Mouse (Mus musculus): ENCODE results near the gene Ube2d3. TPM values are rescaled to one million over a fixed set of nuclear protein-coding genes. Genes with fewer than 3 reads are reported as not detected.
A peak's percentile ranks its signal among the peaks of the same experiment; 100 is the strongest.

The Ube2d3 gene
- polyA plus RNA-seq, 1 experiment from 2014 or later = 512 TPM

DNA sequence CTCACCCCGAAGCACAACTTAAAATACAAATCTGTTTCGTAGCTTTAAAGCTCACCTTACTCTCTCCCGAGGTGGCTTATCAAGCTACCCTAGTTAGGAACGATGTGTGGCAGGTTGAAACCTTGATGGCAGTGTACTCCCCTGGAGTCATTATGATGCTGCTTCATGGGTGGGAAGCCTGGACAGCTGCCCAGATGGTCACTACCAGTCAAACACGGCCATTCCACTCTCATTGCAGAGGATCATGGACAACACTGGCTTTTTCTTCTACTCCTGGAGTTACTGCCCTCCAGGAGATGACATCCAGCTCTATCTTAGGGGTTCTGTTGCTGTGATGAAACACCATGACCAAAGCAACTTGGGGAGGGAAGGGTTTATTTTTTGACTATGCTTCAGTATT, 65.2 kb downstream of the Ube2d3 start:
- no peaks in the 10 kb centered on the region for H3K4me1 ChIP-seq
- H3K36me3 ChIP-seq = no peaks in the 10 kb centered on the region
- H3K27ac ChIP-seq = no peak overlapping the region
- no peak overlapping the region for H3K9ac ChIP-seq
- H3K9me3 ChIP-seq (replicated peaks) = no peaks in the 10 kb centered on the region
- no peak for ATAC-seq (replicated peaks; ENCODE audit: low FRiP score)
- no peak overlapping the region for H3K4me3 ChIP-seq (replicated peaks)
- H3K27me3 ChIP-seq = no peaks in the 10 kb centered on the region
- H3K4me2 ChIP-seq = no peak overlapping the region
- WGBS = 82% methylated on average over 5 of the region's 5 CpGs

DNA sequence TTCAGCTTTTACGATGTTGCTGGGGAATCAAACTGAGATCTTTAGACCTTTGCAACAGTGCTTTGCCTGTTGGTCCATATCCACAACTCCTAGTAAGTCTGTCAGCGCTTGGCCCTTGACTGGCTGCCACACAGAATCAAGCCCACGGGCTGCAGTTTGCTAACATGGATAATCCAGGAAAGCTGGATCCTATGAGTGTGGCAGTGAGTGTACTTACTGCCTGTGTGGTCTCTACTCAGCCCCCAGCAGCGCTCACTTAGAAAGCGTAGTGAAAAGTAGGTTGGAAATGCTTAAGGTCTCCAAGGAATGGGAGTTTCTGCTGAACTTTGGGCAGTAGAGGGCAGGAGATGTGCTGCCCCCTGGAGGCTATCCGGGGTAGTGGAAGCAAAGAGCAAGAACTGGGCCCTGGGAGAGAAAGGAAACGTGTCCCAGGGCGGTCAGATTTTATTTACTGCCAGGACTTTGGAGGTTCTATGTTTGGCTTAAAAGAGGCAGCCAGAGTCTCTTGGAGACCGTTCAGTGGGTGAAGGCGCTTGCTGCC, 67.5 kb downstream of the Ube2d3 start:
- no peaks in the 10 kb centered on the region for H3K27me3 ChIP-seq
- H3K9ac ChIP-seq = no peak overlapping the region
- H3K4me3 ChIP-seq (replicated peaks) = no peak overlapping the region
- H3K36me3 ChIP-seq = no peaks in the 10 kb centered on the region
- WGBS = 63% methylated on average over 10 of the region's 10 CpGs
- no peaks in the 10 kb centered on the region for H3K4me1 ChIP-seq
- ATAC-seq (replicated peaks; ENCODE audit: low FRiP score) = no peak
- no peaks in the 10 kb centered on the region for H3K9me3 ChIP-seq (replicated peaks)
- no peak overlapping the region for H3K4me2 ChIP-seq
- H3K27ac ChIP-seq = no peak overlapping the region

DNA sequence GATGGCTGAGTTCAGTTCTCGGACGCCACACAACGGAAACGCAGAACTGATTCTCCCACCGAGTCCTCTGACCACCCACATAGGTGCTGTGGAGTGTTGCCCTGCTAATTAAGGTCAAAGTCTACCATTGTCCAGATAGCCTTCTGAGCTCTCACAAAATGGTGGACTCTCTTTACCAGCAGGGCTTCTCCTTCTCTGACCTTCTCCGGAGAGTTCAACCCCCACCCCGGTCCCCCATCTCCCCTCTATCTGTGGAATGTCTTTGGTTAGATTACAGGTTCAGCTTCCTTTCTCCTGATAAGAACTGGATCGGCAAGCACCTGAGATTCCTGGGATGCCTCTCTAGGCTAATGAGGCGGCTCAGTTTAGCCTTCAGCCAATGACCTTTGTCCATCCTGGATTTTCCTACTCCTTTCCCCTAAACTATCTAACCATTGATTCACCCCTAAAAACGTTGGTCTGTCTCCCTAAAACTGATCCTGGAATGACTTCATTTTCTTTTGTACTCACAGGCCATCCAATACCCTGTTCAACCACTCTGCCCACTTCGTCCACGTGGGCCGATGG, 68.0 kb downstream of the Ube2d3 start:
- no peak overlapping the region for H3K27ac ChIP-seq
- no peak overlapping the region for H3K4me2 ChIP-seq
- no peaks in the 10 kb centered on the region for H3K4me1 ChIP-seq
- 89% methylated on average over 13 of the region's 13 CpGs for WGBS
- H3K27me3 ChIP-seq = no peaks in the 10 kb centered on the region
- ATAC-seq (replicated peaks; ENCODE audit: low FRiP score) = no peak
- no peak overlapping the region for H3K9ac ChIP-seq
- H3K4me3 ChIP-seq (replicated peaks) = no peak overlapping the region
- H3K36me3 ChIP-seq = no peaks in the 10 kb centered on the region
- no peaks in the 10 kb centered on the region for H3K9me3 ChIP-seq (replicated peaks)

DNA sequence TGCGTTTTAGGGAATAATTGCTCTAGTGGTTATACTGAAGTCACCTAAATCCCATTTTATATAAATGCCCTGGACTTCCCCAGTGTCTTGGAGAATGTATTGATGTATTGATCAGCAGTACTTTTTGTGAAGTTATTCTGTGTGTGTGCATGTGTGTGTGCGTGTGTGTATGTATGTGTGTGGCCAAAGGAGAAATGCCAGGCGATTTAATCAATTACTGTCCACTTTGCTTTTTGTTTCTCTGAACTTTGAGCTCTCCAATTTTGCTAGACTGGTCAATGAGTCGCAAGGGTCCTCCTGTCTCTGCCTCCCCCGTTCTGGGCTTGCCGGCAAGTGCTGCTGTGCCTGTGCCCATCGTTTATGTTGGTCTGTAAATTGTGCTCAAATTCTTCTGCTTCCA, 69.6 kb downstream of the Ube2d3 start:
- Histone ChIP-seq H3K9ac (no peak overlapping the region), H3K4me1 (0 out of 2 replicates have a peak, but pooled peaks cover 2% of the 10 kb centered on the region), H3K4me2 (no peak overlapping the region), H3K9me3 (replicated peaks) (no peaks in the 10 kb centered on the region), H3K27me3 (no peaks in the 10 kb centered on the region), H3K27ac (no peak overlapping the region), H3K4me3 (replicated peaks) (no peak overlapping the region), H3K36me3 (no peaks in the 10 kb centered on the region)
- WGBS = 77% methylated on average over 7 of the region's 7 CpGs
- ATAC-seq (replicated peaks; ENCODE audit: low FRiP score) = no peak

DNA sequence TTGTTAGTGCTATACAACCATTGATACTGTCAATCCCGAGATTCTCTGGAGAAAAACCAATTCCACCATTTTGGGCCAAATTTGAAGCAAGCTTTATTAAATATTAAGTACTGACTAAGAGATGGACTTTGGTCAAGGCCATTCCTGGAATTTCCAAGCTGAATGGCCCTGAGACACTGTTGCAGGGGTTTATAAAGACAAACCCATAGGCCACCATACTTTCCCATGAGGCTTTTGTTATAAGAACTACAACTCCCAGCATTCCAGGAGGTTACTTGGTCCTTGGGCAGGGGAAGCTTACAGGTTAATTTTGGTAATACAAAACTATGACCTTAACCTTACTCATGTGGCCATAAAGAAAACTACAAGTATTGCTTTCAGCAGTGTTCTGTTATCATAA, 70.2 kb downstream of the Ube2d3 start:
- Histone ChIP-seq H3K4me3 (replicated peaks) (no peak overlapping the region), H3K27ac (no peak overlapping the region), H3K27me3 (no peaks in the 10 kb centered on the region), H3K4me1 (0 out of 2 replicates have a peak, but pooled peaks cover 2% of the 10 kb centered on the region), H3K4me2 (no peak overlapping the region), H3K36me3 (no peaks in the 10 kb centered on the region), H3K9me3 (replicated peaks) (no peaks in the 10 kb centered on the region), H3K9ac (no peak overlapping the region)
- 96% methylated on average over 1 of the region's 1 CpGs for whole genome bisulfite sequencing
- no peak for ATAC-seq (replicated peaks; ENCODE audit: low FRiP score)

DNA sequence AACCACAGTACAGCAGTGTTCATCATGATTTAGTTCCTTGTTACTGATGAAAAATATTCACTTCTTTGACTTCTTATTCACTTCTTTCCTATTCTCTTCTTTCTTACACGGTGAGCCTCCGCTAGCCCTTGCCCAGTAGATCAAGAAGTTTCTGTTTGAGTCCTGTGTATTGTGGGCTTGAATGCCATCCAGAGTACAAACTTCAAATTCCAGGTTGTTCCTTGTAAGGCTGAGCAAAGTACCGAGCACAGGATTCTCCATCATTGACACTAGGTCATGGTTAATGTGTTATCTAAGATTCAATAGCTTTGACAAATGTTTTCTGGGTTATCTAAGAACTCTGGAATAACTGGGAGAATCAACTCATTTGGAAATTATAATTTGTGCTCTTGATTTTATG, 72.4 kb downstream of the Ube2d3 start:
- ATAC-seq (replicated peaks; ENCODE audit: low FRiP score) = no peak

DNA sequence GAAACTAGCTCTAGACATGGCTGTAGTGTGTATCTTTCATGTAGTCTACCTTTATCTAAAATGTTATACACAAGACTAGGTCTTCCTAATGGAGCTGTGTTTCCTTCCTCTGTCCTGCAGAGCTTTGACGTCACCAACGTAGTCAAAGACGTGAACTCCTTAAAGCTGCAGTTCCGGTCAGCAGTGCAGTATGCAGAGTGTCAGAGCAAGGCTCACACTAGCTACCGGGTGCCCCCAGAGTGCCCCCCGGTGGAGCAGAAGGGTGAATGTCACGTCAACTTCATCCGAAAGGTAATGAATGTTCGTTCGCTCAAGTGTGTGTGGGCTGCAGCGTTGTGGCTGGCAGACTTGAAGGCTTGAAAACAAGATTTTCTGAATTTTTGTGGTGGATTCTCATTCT, 73.7 kb downstream of the Ube2d3 start:
- H3K4me3 ChIP-seq (replicated peaks) = no peak overlapping the region
- no peak overlapping the region for H3K4me2 ChIP-seq
- H3K27me3 ChIP-seq = no peaks in the 10 kb centered on the region
- 0 out of 2 replicates have a peak, but pooled peaks have one; percentile 68 for ATAC-seq (replicated peaks; ENCODE audit: low FRiP score)
- no peak overlapping the region for H3K9ac ChIP-seq
- 0 out of 2 replicates have a peak, but pooled peaks cover 2% of the 10 kb centered on the region for H3K4me1 ChIP-seq
- 33% methylated on average over 11 of the region's 11 CpGs for WGBS
- H3K27ac ChIP-seq = no peak overlapping the region
- H3K9me3 ChIP-seq (replicated peaks) = no peaks in the 10 kb centered on the region
- H3K36me3 ChIP-seq = no peaks in the 10 kb centered on the region

More for the DNA sequence above, 72.4 kb downstream of the Ube2d3 start:
- Histone ChIP-seq H3K27ac (no peak overlapping the region), H3K9me3 (replicated peaks) (no peaks in the 10 kb centered on the region), H3K4me2 (no peak overlapping the region), H3K4me3 (replicated peaks) (no peak overlapping the region), H3K4me1 (0 out of 2 replicates have a peak, but pooled peaks cover 2% of the 10 kb centered on the region), H3K36me3 (no peaks in the 10 kb centered on the region), H3K9ac (no peak overlapping the region), H3K27me3 (no peaks in the 10 kb centered on the region)
- WGBS = 87% methylated on average over 3 of the region's 3 CpGs

DNA sequence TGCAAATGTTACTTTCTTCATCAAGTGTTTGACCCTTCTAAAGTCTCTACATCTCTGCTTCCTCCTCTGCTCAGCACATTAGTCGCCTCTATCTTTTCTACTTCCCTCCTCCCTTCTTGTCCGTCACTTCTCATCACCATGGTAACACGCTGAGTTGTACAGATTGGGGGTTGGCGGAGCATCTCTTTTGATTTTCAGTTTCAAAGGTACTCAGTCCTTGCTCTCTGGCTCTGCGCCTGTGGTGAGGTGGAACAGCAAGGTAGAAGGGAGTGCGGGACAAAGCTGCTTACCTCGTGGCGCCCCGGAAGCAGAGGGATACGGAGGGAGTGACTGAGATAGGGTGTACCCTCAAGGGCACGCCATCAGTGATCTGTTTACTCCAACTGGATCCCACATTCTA, 75.3 kb downstream of the Ube2d3 start:
- no peak overlapping the region for H3K4me3 ChIP-seq (replicated peaks)
- 69% methylated on average over 11 of the region's 11 CpGs for WGBS
- ATAC-seq (replicated peaks; ENCODE audit: low FRiP score) = no peak
- 0 out of 2 replicates have a peak, but pooled peaks cover 2% of the 10 kb centered on the region for H3K4me1 ChIP-seq
- H3K9ac ChIP-seq = no peak overlapping the region
- H3K27me3 ChIP-seq = no peaks in the 10 kb centered on the region
- H3K36me3 ChIP-seq = no peaks in the 10 kb centered on the region
- no peak overlapping the region for H3K4me2 ChIP-seq
- no peak overlapping the region for H3K27ac ChIP-seq
- no peaks in the 10 kb centered on the region for H3K9me3 ChIP-seq (replicated peaks)

DNA sequence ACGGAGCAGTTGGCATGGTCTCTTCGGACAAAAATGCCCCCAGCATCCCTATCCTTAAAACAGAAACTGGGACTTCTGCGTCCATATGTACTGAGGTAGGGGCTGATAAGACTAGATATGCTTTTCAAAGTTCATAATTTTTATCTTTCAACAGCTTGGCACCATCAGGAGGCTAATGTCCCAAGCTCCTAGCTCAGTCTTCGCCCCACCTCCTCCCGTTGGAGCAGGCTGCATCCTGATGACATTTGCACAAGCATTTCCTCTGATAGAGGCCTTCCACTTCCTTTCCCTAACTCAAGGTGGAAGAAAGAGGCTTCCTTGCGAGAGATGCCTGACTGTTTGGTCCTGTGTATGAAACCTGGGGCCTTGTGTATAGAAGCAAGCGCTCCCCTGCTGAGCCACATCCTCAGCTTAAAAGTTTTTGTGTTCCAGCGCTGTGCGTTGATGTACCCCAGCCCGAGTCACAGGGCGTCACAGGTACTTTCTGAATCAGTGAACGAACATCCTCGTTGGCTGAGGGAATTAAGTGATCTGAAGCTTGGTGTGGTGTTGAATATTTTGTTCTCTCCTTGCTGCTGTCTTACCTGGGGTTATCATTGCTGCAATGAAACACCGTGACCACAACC, 76.0 kb downstream of the Ube2d3 start:
- Histone ChIP-seq H3K4me3 (replicated peaks) (no peak overlapping the region), H3K27ac (no peak overlapping the region), H3K9me3 (replicated peaks) (no peaks in the 10 kb centered on the region), H3K4me2 (no peak overlapping the region), H3K9ac (no peak overlapping the region), H3K27me3 (no peaks in the 10 kb centered on the region), H3K36me3 (no peaks in the 10 kb centered on the region), H3K4me1 (0 out of 2 replicates have a peak, but pooled peaks cover 2% of the 10 kb centered on the region)
- no peak for ATAC-seq (replicated peaks; ENCODE audit: low FRiP score)
- 81% methylated on average over 14 of the region's 14 CpGs for WGBS

DNA sequence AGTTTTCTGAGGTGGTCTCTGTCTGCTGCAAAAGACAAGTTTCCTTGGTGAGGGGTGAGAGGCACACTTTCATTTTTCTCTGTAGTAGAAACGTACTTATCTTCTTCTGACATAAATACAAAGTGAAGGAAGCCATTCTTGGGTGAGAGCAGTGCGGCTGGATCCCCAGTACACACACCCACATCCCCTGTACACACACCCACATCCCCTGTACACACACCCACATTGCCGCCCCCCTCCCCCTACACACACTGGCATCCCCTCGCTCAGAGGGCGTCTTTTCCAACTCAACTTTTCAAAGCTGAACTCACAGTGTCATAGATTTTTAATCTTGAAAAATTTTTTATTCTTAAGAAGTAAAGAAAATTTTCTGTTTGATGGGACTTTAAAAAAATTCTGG, 77.3 kb downstream of the Ube2d3 start:
- no peaks in the 10 kb centered on the region for H3K9me3 ChIP-seq (replicated peaks)
- H3K36me3 ChIP-seq = no peaks in the 10 kb centered on the region
- 85% methylated on average over 5 of the region's 5 CpGs for WGBS
- no peak for ATAC-seq (replicated peaks; ENCODE audit: low FRiP score)
- H3K4me1 ChIP-seq = 0 out of 2 replicates have a peak, but pooled peaks cover 8% of the 10 kb centered on the region
- no peaks in the 10 kb centered on the region for H3K27me3 ChIP-seq
- no peak overlapping the region for H3K9ac ChIP-seq
- H3K4me2 ChIP-seq = no peak overlapping the region
- H3K27ac ChIP-seq = no peak overlapping the region
- no peak overlapping the region for H3K4me3 ChIP-seq (replicated peaks)

DNA sequence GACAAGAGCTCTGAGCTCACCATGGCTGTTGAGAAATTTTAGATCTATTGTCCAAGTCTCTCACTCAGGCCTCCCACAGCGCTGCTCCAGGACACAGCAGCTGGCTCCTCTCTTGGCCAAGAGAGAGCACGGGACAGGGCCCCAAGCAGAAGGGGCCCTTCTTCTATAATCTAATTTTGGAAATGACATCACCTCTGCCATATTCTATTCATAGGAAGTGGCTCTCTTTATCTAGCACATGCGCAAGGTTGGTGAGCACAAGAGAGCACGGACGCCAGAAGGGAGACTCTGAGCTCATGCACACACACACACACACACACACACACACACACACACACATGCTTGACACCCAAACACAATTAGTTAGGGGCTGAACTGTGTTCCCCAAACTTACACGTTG, 78.9 kb downstream of the Ube2d3 start:
- WGBS = 59% methylated on average over 6 of the region's 6 CpGs
- H3K27ac ChIP-seq = no peak overlapping the region
- peak; percentile 27; the same call in 1 of the 2 replicates for ATAC-seq (replicated peaks; ENCODE audit: low FRiP score)

More for the DNA sequence above, 78.9 kb downstream of the Ube2d3 start:
- no peak overlapping the region for H3K9ac ChIP-seq
- no peaks in the 10 kb centered on the region for H3K36me3 ChIP-seq
- no peaks in the 10 kb centered on the region for H3K9me3 ChIP-seq (replicated peaks)
- H3K4me3 ChIP-seq (replicated peaks) = no peak overlapping the region
- peaks cover 5% of the 10 kb centered on the region; the same call in 1 of the 2 replicates for H3K4me1 ChIP-seq
- H3K4me2 ChIP-seq = no peak overlapping the region
- H3K27me3 ChIP-seq = no peaks in the 10 kb centered on the region
